In the genomic region with DNA sequence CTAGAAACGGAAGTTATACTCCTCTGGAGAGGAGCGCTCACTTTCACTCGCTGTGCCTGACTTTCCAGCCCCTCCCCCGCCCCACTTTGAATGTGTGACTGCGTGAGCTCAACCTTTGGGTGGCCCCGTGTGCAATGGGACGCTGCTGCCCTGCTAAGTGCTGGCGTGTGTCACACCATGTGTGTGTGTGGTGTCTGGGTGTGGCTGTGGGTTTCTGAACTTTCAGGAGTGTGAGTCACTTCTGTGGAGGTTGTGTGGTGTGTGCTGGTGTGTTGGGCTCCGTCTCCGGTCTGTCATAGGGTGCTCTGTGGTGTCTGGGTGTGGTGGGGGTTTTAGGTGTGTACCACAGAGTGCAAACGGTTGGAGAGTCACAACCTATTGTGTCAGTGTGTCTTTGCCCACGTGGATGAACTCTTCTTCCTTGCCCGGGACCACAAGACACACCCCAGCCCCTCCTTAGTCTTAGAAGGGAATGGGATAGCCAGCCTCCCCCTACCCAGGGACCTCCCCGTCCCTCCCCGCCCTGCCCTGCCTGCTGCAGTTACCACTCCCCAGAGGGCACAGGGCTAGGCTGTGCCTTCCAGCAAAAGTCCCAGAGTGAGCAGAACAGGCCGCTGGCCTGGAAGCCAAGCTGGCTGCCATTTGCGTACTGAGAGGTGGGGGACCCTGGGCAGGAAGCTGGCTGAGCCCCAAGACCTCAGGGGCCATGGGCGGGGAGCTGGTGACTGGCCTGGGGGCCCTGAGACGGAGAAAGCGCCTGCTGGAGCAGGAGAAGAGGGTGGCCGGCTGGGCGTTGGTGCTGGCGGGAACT, we compare ENCODE assay signal across 8 mouse cellular contexts. TPM values are rescaled to one million over a fixed set of nuclear protein-coding genes. Genes with fewer than 3 reads are reported as not detected.
DNase-seq lines count a peak whose midpoint lies in the region; ATAC-seq and TF ChIP-seq lines count a peak whose summit lies in the region.

A gene (plus strand): TSS at position 533 of the 811 bp plus-strand sequence.

- peak within 1 kb of the TSS; percentile 18; the same call in 1 of the 2 replicates for H3K4me2 ChIP-seq in kidney, embryonic 16.5 days (replicated peaks; ENCODE audit: low read depth, low read length)
- peak within 1 kb of the TSS; percentile 100 for H3K4me2 ChIP-seq in liver, embryonic 14.5 days (ENCODE audit: low read depth)

- H3K27ac ChIP-seq in kidney, embryonic 16.5 days (ENCODE audit: low read length), result no peak within 1 kb of the TSS
- peak within 1 kb of the TSS; percentile 100 for H3K27ac ChIP-seq in liver, embryonic 14.5 days
- no peak within 1 kb of the TSS for H3K27ac ChIP-seq in layer of hippocampus, adult 2 months

- no peak for DNase-seq in kidney, postnatal 36 days
- DNase-seq in c-Kit-positive CD71-negative TER-119-negative erythroid progenitor cells, embryonic 14.5 days (ENCODE audit: low read depth), result peak; percentile 71
- DNase-seq in liver, embryonic 14.5 days (ENCODE audit: low read depth in 3 of 3, low spot score in 3 of 3), result peak in 1 of 3 experiments; percentile 59
- DNase-seq in thymus, adult 18-20 months, result peak; percentile 69 to 82
- no peak for DNase-seq in left cerebral cortex, postnatal 10 days (ENCODE audit: extremely low spot score in 1 of 2, low spot score in 2 of 2)
- no peak for DNase-seq in urinary bladder, adult 18-20 months (ENCODE audit: low spot score in 2 of 2)
- no peak for DNase-seq in layer of hippocampus, adult 2 months (ENCODE audit: low spot score in 2 of 2)

- peak within 1 kb of the TSS; percentile 31; the same call in 1 of the 2 replicates for H3K9ac ChIP-seq in kidney, embryonic 16.5 days (replicated peaks; ENCODE audit: low read length)
- peak within 1 kb of the TSS; percentile 100 for H3K9ac ChIP-seq in liver, embryonic 14.5 days (replicated peaks)

- peak; percentile 44 for TF ChIP-seq EP300 in liver, embryonic 14.5 days (IDR thresholded peaks at IDR 0.05; ENCODE audit: low read depth)

- no peaks in the 10 kb centered on the region for H3K9me3 ChIP-seq in kidney, embryonic 16.5 days (ENCODE audit: low read length)
- H3K9me3 ChIP-seq in liver, embryonic 14.5 days (ENCODE audit: control insufficient read depth, low read length), result no peaks in the 10 kb centered on the region

- H3K4me3 ChIP-seq in kidney, embryonic 16.5 days (ENCODE audit: low read length), result no peak within 1 kb of the TSS
- peak within 1 kb of the TSS; percentile 77 to 88 for H3K4me3 ChIP-seq in liver, embryonic 14.5 days (ENCODE audit: insufficient read depth in 1 of 2, low read depth in 2 of 2, low read length in 2 of 2)
- H3K4me3 ChIP-seq in layer of hippocampus, adult 2 months, result no peak within 1 kb of the TSS

- no peaks in the 10 kb centered on the region for H3K27me3 ChIP-seq in kidney, embryonic 16.5 days (ENCODE audit: insufficient read depth, low read length)
- H3K27me3 ChIP-seq in liver, embryonic 14.5 days (ENCODE audit: control insufficient read depth, insufficient read depth, low read length), result no peaks in the 10 kb centered on the region

- H3K36me3 ChIP-seq in kidney, embryonic 16.5 days (ENCODE audit: insufficient read depth, low read length), result no peaks in the 10 kb centered on the region
- H3K36me3 ChIP-seq in liver, embryonic 14.5 days (replicated peaks; ENCODE audit: control insufficient read depth, insufficient read depth, low read depth), result peaks cover 27% of the 10 kb centered on the region

- peak; percentile 46; the same call in 1 of the 2 replicates for ATAC-seq in kidney, embryonic 16.5 days (ENCODE audit: low FRiP score, low TSS enrichment)
- ATAC-seq in liver, embryonic 14.5 days (ENCODE audit: insufficient read depth), result peak; percentile 61

- 34% methylated on average over 22 of the region's 23 CpGs for WGBS in kidney, embryonic 16.5 days
- 6% methylated on average over 23 of the region's 23 CpGs for WGBS in liver, embryonic 14.5 days (ENCODE audit: insufficient replicate concordance)

- peaks cover 16% of the 10 kb centered on the region; the same call in 1 of the 2 replicates for H3K4me1 ChIP-seq in kidney, embryonic 16.5 days (ENCODE audit: insufficient read depth, low read length)
- H3K4me1 ChIP-seq in liver, embryonic 14.5 days (replicated peaks; ENCODE audit: control insufficient read depth in 2 of 2, insufficient read depth in 2 of 2, low read length in 1 of 2), result peaks cover 56 to 65% of the 10 kb centered on the region in 2 experiments

- intact Hi-C loops in left cerebral cortex, postnatal 10 days (cut with DNase I), result no loop called here

- no peak for TF ChIP-seq CTCF in liver, embryonic 14.5 days (IDR thresholded peaks at IDR 0.05; ENCODE audit: low read depth)
- no peak for TF ChIP-seq CTCF in layer of hippocampus, adult 2 months (conservative IDR thresholded peaks at IDR 0.05)

RNA-seq across cellular contexts. Expression of the gene that starts here (rescaled TPM):
- 4.4 and 4.9 TPM in 2 replicates for polyA plus RNA-seq in kidney, embryonic 16.5 days (2015; fragmentation: Nextera tagmentation; extraction: Ambion mirVana)
- 112 and 113 TPM in 2 replicates for polyA plus RNA-seq in liver, embryonic 14.5 days (2012; rRNA removed)
- 90.2 and 112 TPM in 2 replicates for polyA plus RNA-seq in liver, embryonic 14.5 days (2014; fragmentation: Nextera tagmentation; extraction: Ambion mirVana)
- total RNA-seq in left cerebral cortex, postnatal 10 days (2021), result under 1 TPM; 0.17 to 0.41 TPM
- under 1 TPM; 0.64 to 0.67 TPM for total RNA-seq in layer of hippocampus, adult 2 months (2021)

Comparison
In these comparisons a context has a peak if more than half of its experiments do, and no peak if none do; other contexts are left out.
1. RNA of the gene that starts here (polyA plus RNA-seq): 90.2 to 113 TPM in liver, embryonic 14.5 days; 4.4 to 4.9 TPM in kidney, embryonic 16.5 days; every median in the first group is over 10 times any median in the second.
2. H3K4me3 ChIP-seq: peak in liver, embryonic 14.5 days (2 of 2); none in kidney, embryonic 16.5 days (single experiment) and layer of hippocampus, adult 2 months (single experiment).
3. DNase-seq: peak in c-Kit-positive CD71-negative TER-119-negative erythroid progenitor cells, embryonic 14.5 days (single experiment) and thymus, adult 18-20 months (2 of 2); none in kidney, postnatal 36 days (0 of 2), left cerebral cortex, postnatal 10 days (0 of 2), urinary bladder, adult 18-20 months (0 of 2) and layer of hippocampus, adult 2 months (0 of 2).